Mouse (Mus musculus) hindbrain, embryonic 11.5 days (tissue): ENCODE data around the gene Dido1. TPM values are rescaled to one million over a fixed set of nuclear protein-coding genes. Genes with fewer than 3 reads are reported as not detected.
"Not testable (repeated sequence)": the region's sequence is repeated elsewhere in the genome, so short reads cannot be mapped to it uniquely, and the experiment has no call there.

Source experiments
- ATAC-seq: fragments of 200-750 bp; cut with Nextera tagmentation; 2 replicates; pipeline ENCODE4 v1.8.0; 2017; ENCODE audit warnings: mild to moderate bottlenecking, moderate TSS enrichment, moderate library complexity; ENCODE audit not compliant: low FRiP score
- DNase-seq: peaks from one replicate; pipeline ENCODE4 v3.0.0-alpha.2; 2015; ENCODE audit warnings: low spot score
- H3K27ac ChIP-seq: fragments of 300-500 bp; sonication (generic); 2 replicates; pipeline ENCODE4 v1.5.1; 2014; ENCODE audit warnings: mild to moderate bottlenecking, low read depth, low read length
- H3K27me3 ChIP-seq: fragments of 300-500 bp; sonication (generic); 2 replicates; pipeline ENCODE4 v1.6.1; 2014; ENCODE audit warnings: mild to moderate bottlenecking, low read length, moderate library complexity, mixed read lengths; ENCODE audit not compliant: control insufficient read depth, insufficient read depth
- H3K36me3 ChIP-seq: fragments of 300-500 bp; sonication (generic); 2 replicates; pipeline ENCODE4 v1.6.1; 2014; ENCODE audit warnings: mild to moderate bottlenecking, low read length, moderate library complexity, mixed read lengths; ENCODE audit not compliant: control insufficient read depth, insufficient read depth
- H3K4me1 ChIP-seq: fragments of 300-500 bp; sonication (generic); replicated peaks from 2 replicates; pipeline ENCODE4 v1.6.1; 2014; ENCODE audit warnings: low read length, mixed read lengths; ENCODE audit not compliant: control insufficient read depth, insufficient read depth
- H3K4me2 ChIP-seq: fragments of 300-500 bp; sonication (generic); replicated peaks from 2 replicates; pipeline ENCODE4 v1.6.1; 2014; ENCODE audit warnings: mild to moderate bottlenecking, low read depth, low read length
- H3K4me3 ChIP-seq: fragments of 300-500 bp; sonication (generic); 2 replicates; pipeline ENCODE4 v1.5.1; 2014; ENCODE audit warnings: low read depth, low read length
- H3K9ac ChIP-seq: fragments of 300-500 bp; sonication (generic); 2 replicates; pipeline ENCODE4 v1.6.1; 2014; ENCODE audit warnings: low read depth, low read length
- H3K9me3 ChIP-seq: fragments of 300-500 bp; sonication (generic); 2 replicates; pipeline ENCODE4 v1.6.1; 2016; ENCODE audit warnings: low read length; ENCODE audit not compliant: control insufficient read depth
- WGBS: fragments of 180-500 bp; shearing (Covaris S2); extraction: QIAGEN DNeasy Blood & Tissue Kit; methylation state at CpG from one replicate; pipeline ENCODE4 v1.1.7; 2014; 5-methylcytosine and 5-hydroxymethylcytosine counted together
- polyA plus RNA-seq: library from polyadenylated mRNA; unstranded; fragments of >200 nt; fragmentation: Nextera tagmentation; extraction: Ambion mirVana; gene quantifications from 2 replicates; pipeline ENCODE4 v1.2.1, GENCODE M21; 2014

The Dido1 gene
- polyA plus RNA-seq, 1 experiment from 2014 or later, result 39.7 TPM

GRCm38 (mm10) chr2:180726658-180727442 is 17.1 kb upstream of the Dido1 start:
- no peak for ATAC-seq
- H3K4me1 ChIP-seq, result no peaks in the 10 kb centered on the region

GRCm38 (mm10) chr2:180725856-180726629 is 16.2 kb upstream of the Dido1 start:
- 0 out of 2 replicates have a peak, but pooled peaks cover 4% of the 10 kb centered on the region for H3K36me3 ChIP-seq
- DNase-seq, result no peak
- no peak overlapping the region for H3K4me3 ChIP-seq
- no peaks in the 10 kb centered on the region for H3K27me3 ChIP-seq
- H3K4me2 ChIP-seq, result no peak overlapping the region
- ATAC-seq, result no peak
- WGBS, result 24% methylated on average over 6 of the region's 8 CpGs
- H3K4me1 ChIP-seq, result no peaks in the 10 kb centered on the region
- no peak overlapping the region for H3K9ac ChIP-seq
- no peaks in the 10 kb centered on the region for H3K9me3 ChIP-seq
- no peak overlapping the region for H3K27ac ChIP-seq

More at GRCm38 (mm10) chr2:180726658-180727442, 17.1 kb upstream of the Dido1 start:
- Histone ChIP-seq H3K4me2 (no peak overlapping the region), H3K27me3 (no peaks in the 10 kb centered on the region), H3K9me3 (no peaks in the 10 kb centered on the region), H3K4me3 (no peak overlapping the region), H3K9ac (no peak overlapping the region), H3K36me3 (0 out of 2 replicates have a peak, but pooled peaks cover under 1% of the 10 kb centered on the region), H3K27ac (no peak overlapping the region)
- DNase-seq, result no peak
- WGBS, result 68% methylated on average over 6 of the region's 6 CpGs

GRCm38 (mm10) chr2:180725414-180725778 is 15.6 kb upstream of the Dido1 start:
- WGBS, result 9% methylated on average over 6 of the region's 6 CpGs
- ATAC-seq (no peak), DNase-seq (no peak)
- H3K4me3 ChIP-seq, result no peak overlapping the region
- no peak overlapping the region for H3K4me2 ChIP-seq
- H3K4me1 ChIP-seq, result no peaks in the 10 kb centered on the region
- no peaks in the 10 kb centered on the region for H3K9me3 ChIP-seq
- no peak overlapping the region for H3K9ac ChIP-seq
- 0 out of 2 replicates have a peak, but pooled peaks cover 4% of the 10 kb centered on the region for H3K36me3 ChIP-seq
- H3K27me3 ChIP-seq, result no peaks in the 10 kb centered on the region
- H3K27ac ChIP-seq, result no peak overlapping the region

- H3K4me3 ChIP-seq, result no peak within 1 kb of the TSS
- no peak within 1 kb of the TSS for H3K9ac ChIP-seq
- H3K4me2 ChIP-seq, result no peak within 1 kb of the TSS
- no peak for DNase-seq
- ATAC-seq, result no peak
- H3K36me3 ChIP-seq, result 0 out of 2 replicates have a peak, but pooled peaks cover 5% of the 10 kb centered on the region
- H3K9me3 ChIP-seq, result no peaks in the 10 kb centered on the region
- H3K27ac ChIP-seq, result no peak within 1 kb of the TSS
- WGBS, result 6% methylated on average over 18 of the region's 18 CpGs
- H3K27me3 ChIP-seq, result no peaks in the 10 kb centered on the region
- H3K4me1 ChIP-seq, result no peaks in the 10 kb centered on the region
Observed at GRCm38 (mm10) chr2:180724585-180725413, 15.0 kb upstream of the Dido1 start, which contains the start of gene Slc17a9. Gene Slc17a9 (plus strand): TSS chr2:180725263.

GRCm38 (mm10) chr2:180723865-180724264 is 14.1 kb upstream of the Dido1 start:
- no peak overlapping the region for H3K4me3 ChIP-seq
- no peak for DNase-seq
- ATAC-seq, result no peak
- no peaks in the 10 kb centered on the region for H3K9me3 ChIP-seq
- no peak overlapping the region for H3K27ac ChIP-seq
- no peak overlapping the region for H3K9ac ChIP-seq
- no peaks in the 10 kb centered on the region for H3K27me3 ChIP-seq
- H3K4me2 ChIP-seq, result no peak overlapping the region
- 65% methylated on average over 2 of the region's 2 CpGs for WGBS
- 0 out of 2 replicates have a peak, but pooled peaks cover 6% of the 10 kb centered on the region for H3K36me3 ChIP-seq
- no peaks in the 10 kb centered on the region for H3K4me1 ChIP-seq

- H3K4me2 ChIP-seq, H3K4me1 ChIP-seq, DNase-seq, ATAC-seq, H3K9ac ChIP-seq, H3K27me3 ChIP-seq, H3K4me3 ChIP-seq, H3K27ac ChIP-seq, H3K9me3 ChIP-seq, H3K36me3 ChIP-seq: not testable (repeated sequence)
- WGBS, result 96% methylated on average over 5 of the region's 5 CpGs
Observed at GRCm38 (mm10) chr2:180722748-180723147, 12.9 kb upstream of the Dido1 start.

GRCm38 (mm10) chr2:180712037-180712689 is 2.4 kb upstream of the Dido1 start:
- Histone ChIP-seq H3K9ac (no peak overlapping the region), H3K36me3 (0 out of 2 replicates have a peak, but pooled peaks cover 2% of the 10 kb centered on the region), H3K27ac (no peak overlapping the region), H3K4me1 (peaks cover 10% of the 10 kb centered on the region), H3K9me3 (no peaks in the 10 kb centered on the region), H3K27me3 (no peaks in the 10 kb centered on the region), H3K4me3 (no peak overlapping the region), H3K4me2 (no peak overlapping the region)
- WGBS, result 95% methylated on average over 5 of the region's 5 CpGs
- ATAC-seq, result no peak
- no peak for DNase-seq

- no peaks in the 10 kb centered on the region for H3K9me3 ChIP-seq
Observed at GRCm38 (mm10) chr2:180711527-180711926, 1.7 kb upstream of the Dido1 start.

More at GRCm38 (mm10) chr2:180711527-180711926, 1.7 kb upstream of the Dido1 start:
- ATAC-seq (no peak), DNase-seq (no peak)
- peak overlapping the region; percentile 98; the same call in 1 of the 2 replicates for H3K4me3 ChIP-seq
- peaks cover 10% of the 10 kb centered on the region for H3K4me1 ChIP-seq
- peak overlapping the region; percentile 76 for H3K4me2 ChIP-seq
- H3K36me3 ChIP-seq, result 0 out of 2 replicates have a peak, but pooled peaks cover 2% of the 10 kb centered on the region
- H3K27ac ChIP-seq, result no peak overlapping the region
- WGBS, result 76% methylated on average over 4 of the region's 4 CpGs
- no peak overlapping the region; the same call in 1 of the 2 replicates for H3K9ac ChIP-seq
- no peaks in the 10 kb centered on the region for H3K27me3 ChIP-seq
